Mouse (Mus musculus) lung, embryonic 14.5 days (tissue): ENCODE measurements around the gene Dpf3. TPM values are rescaled to one million over a fixed set of nuclear protein-coding genes. Genes with fewer than 3 reads are reported as not detected.

Experiments used
- ATAC-seq: fragments of 200-750 bp; cut with Nextera tagmentation; 2 replicates; pipeline ENCODE4 v1.8.0; 2017; ENCODE audit warnings: mild to moderate bottlenecking, moderate TSS enrichment, moderate library complexity; ENCODE audit not compliant: insufficient read depth
- DNase-seq: peaks from one replicate; pipeline ENCODE4 v3.0.0-alpha.2; 2015
- H3K27ac ChIP-seq: fragments of 300-500 bp; sonication (generic); 2 replicates; pipeline ENCODE4 v1.5.1; 2014; ENCODE audit warnings: low read depth, mild to moderate bottlenecking, moderate library complexity
- H3K27me3 ChIP-seq: fragments of 300-500 bp; sonication (generic); 2 replicates; pipeline ENCODE4 v1.6.1; 2014; ENCODE audit warnings: low read length, control low read depth; ENCODE audit not compliant: insufficient read depth
- H3K36me3 ChIP-seq: fragments of 300-500 bp; sonication (generic); 2 replicates; pipeline ENCODE4 v1.6.1; 2014; ENCODE audit warnings: control low read depth; ENCODE audit not compliant: insufficient read depth
- H3K4me1 ChIP-seq: fragments of 300-500 bp; sonication (generic); 2 replicates; pipeline ENCODE4 v1.6.1; 2014; ENCODE audit warnings: antibody characterized with exemption, control low read depth; ENCODE audit not compliant: insufficient read depth
- H3K4me2 ChIP-seq: fragments of 300-500 bp; sonication (generic); 2 replicates; pipeline ENCODE4 v1.6.1; 2014; ENCODE audit warnings: mild to moderate bottlenecking
- H3K4me3 ChIP-seq: fragments of 300-500 bp; sonication (generic); 2 replicates; pipeline ENCODE4 v1.5.1; 2014; ENCODE audit warnings: low read depth, low read length
- H3K9ac ChIP-seq: fragments of 300-500 bp; sonication (generic); 2 replicates; pipeline ENCODE4 v1.6.1; 2014
- H3K9me3 ChIP-seq: fragments of 300-500 bp; sonication (generic); 2 replicates; pipeline ENCODE4 v1.6.1; 2016; ENCODE audit warnings: low read depth, low read length, control low read depth
- CTCF ChIP-seq: IDR thresholded peaks from 2 replicates; pipeline ENCODE4 v1.5.1; 2016; ENCODE audit warnings: antibody characterized with exemption, low read depth
- WGBS: fragments of 180-500 bp; shearing (Covaris S2); extraction: QIAGEN DNeasy Blood & Tissue Kit; methylation state at CpG from one replicate; pipeline ENCODE4 v1.1.7; 2014; 5-methylcytosine and 5-hydroxymethylcytosine counted together
- polyA plus RNA-seq: library from polyadenylated mRNA; unstranded; fragments of >200 nt; fragmentation: Nextera tagmentation; extraction: Ambion mirVana; gene quantifications from 2 replicates; pipeline ENCODE4 v1.2.1, GENCODE M21; 2014

The Dpf3 gene
- polyA plus RNA-seq, 1 experiment from 2014 or later = 3.1 TPM

- Histone ChIP-seq H3K36me3 (no peaks in the 10 kb centered on the region), H3K4me3 (no peak overlapping the region), H3K4me2 (no peak overlapping the region), H3K9me3 (no peaks in the 10 kb centered on the region), H3K9ac (no peak overlapping the region), H3K27me3 (peaks cover 29% of the 10 kb centered on the region), H3K4me1 (0 out of 2 replicates have a peak, but pooled peaks cover 3% of the 10 kb centered on the region), H3K27ac (no peak overlapping the region)
- WGBS = 22% methylated on average over 5 of the region's 5 CpGs
- DNase-seq (no peak), ATAC-seq (no peak)
- no peak for TF ChIP-seq CTCF
Observed at GRCm38 (mm10) chr12:83483653-83484052, 3.9 kb downstream of the Dpf3 start.

GRCm38 (mm10) chr12:83481439-83481838 is 6.1 kb downstream of the Dpf3 start:
- WGBS = 27% methylated on average over 4 of the region's 4 CpGs
- Histone ChIP-seq H3K9ac (no peak overlapping the region), H3K4me3 (no peak overlapping the region), H3K4me2 (no peak overlapping the region), H3K9me3 (no peaks in the 10 kb centered on the region), H3K27me3 (peaks cover 29% of the 10 kb centered on the region), H3K27ac (no peak overlapping the region), H3K36me3 (no peaks in the 10 kb centered on the region), H3K4me1 (0 out of 2 replicates have a peak, but pooled peaks cover 3% of the 10 kb centered on the region)
- no peak for DNase-seq
- no peak for ATAC-seq
- no peak for TF ChIP-seq CTCF

DNA sequence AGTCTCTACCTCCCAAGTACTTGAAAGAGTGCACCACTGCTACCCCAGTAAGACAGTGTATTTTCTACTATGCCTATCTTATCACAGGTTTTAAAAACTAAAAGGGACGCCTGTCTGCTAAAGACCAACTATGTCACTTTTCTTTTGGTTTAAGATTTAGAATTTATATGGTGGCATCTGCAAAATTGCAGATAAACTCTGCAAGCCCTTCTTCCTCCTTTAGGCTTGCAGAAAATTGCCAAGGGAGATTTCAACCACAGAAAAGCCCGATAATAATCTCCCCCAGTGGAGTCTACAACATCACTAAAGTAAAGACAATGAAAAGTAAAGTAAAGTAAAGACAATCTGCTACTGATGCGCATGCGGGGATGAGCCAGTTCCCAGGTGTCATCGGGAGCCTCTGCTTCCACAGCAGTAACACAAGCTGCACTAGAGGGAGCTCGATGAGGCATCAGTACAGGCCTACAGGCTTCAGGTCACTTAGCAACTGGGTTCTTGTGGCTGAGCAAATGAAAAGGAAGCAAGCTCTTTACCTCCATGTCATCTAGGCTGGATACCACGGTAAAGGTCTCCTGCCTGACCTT is 7.6 kb downstream of the Dpf3 start:
- DNase-seq (no peak), ATAC-seq (no peak)
- no peaks in the 10 kb centered on the region for H3K36me3 ChIP-seq
- 71% methylated on average over 7 of the region's 7 CpGs for WGBS
- H3K4me3 ChIP-seq = no peak overlapping the region
- H3K4me1 ChIP-seq = no peaks in the 10 kb centered on the region
- no peak overlapping the region for H3K27ac ChIP-seq
- TF ChIP-seq CTCF = no peak
- peaks cover 13% of the 10 kb centered on the region for H3K27me3 ChIP-seq
- H3K4me2 ChIP-seq = no peak overlapping the region
- H3K9ac ChIP-seq = no peak overlapping the region
- H3K9me3 ChIP-seq = no peaks in the 10 kb centered on the region

DNA sequence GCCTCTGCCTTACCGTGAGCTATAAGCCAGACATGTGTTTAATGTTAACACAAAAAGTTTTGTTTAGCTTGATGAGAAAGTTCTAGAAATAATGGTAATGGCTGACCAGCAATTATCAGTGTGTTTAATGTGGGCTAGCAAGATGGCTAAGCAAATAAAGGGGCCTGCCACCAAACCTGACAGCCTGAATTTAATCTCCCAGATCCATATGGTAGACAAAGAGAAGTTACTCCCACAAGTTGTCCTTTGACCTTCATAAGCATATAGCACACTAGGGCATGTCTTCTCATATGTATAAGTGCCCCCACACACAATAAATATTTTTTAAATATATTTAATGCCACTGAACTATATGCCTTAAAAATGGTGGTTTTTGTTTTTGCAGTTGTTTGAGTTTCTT is 8.4 kb downstream of the Dpf3 start:
- Histone ChIP-seq H3K27ac (no peak overlapping the region), H3K27me3 (peaks cover 6% of the 10 kb centered on the region; the same call in 1 of the 2 replicates), H3K4me1 (no peaks in the 10 kb centered on the region), H3K4me2 (no peak overlapping the region), H3K4me3 (no peak overlapping the region), H3K9ac (no peak overlapping the region), H3K9me3 (no peaks in the 10 kb centered on the region), H3K36me3 (no peaks in the 10 kb centered on the region)
- WGBS = 36% methylated on average over 1 of the region's 1 CpGs
- DNase-seq (no peak), ATAC-seq (no peak)
- no peak for TF ChIP-seq CTCF

DNA sequence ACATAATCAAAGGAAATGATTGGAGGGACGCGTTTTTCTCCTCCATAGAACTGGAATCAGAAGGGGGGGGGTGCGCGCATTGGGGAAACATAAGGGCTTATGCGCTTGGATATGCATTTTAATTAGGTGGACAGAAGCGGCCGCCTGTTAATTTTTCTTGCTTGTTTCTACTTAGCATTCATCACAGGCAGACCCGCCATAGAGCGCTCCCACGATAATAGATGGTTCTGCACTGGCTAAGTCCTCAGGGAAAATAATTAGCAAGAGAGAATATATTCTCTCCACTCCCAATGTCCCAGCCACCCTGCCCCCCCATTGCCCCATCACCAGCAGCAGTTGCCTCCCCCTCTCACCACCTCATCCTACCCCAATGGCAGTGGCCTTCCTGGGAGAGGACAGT is 11.2 kb downstream of the Dpf3 start:
- TF ChIP-seq CTCF = no peak
- Histone ChIP-seq H3K4me3 (no peak overlapping the region), H3K36me3 (no peaks in the 10 kb centered on the region), H3K27me3 (no peaks in the 10 kb centered on the region), H3K4me2 (no peak overlapping the region), H3K27ac (no peak overlapping the region), H3K9ac (no peak overlapping the region), H3K4me1 (no peaks in the 10 kb centered on the region), H3K9me3 (no peaks in the 10 kb centered on the region)
- no peak for DNase-seq
- WGBS = 85% methylated on average over 10 of the region's 10 CpGs
- ATAC-seq = no peak

DNA sequence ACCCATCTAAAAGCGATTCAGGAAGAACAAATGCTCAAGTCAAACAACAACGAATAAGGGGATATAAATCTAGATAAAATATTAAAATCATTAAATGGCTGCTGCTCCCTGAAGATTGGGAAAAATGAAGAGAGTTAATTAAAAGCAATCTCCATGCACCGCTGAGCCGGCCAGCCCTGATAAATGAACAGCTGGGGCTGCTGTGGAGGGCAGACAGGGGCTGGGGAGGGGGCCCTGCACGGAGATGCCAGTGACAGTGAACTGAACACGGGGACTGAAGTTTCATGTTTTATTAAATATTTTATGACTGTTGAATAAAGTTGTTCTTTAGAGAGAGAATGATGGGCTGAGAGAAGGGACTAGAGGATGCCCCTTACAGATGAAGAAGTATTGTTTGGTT is 12.1 kb downstream of the Dpf3 start:
- Histone ChIP-seq H3K9me3 (no peaks in the 10 kb centered on the region), H3K27me3 (no peaks in the 10 kb centered on the region), H3K36me3 (no peaks in the 10 kb centered on the region), H3K4me2 (no peak overlapping the region), H3K4me1 (no peaks in the 10 kb centered on the region), H3K4me3 (no peak overlapping the region), H3K9ac (no peak overlapping the region), H3K27ac (no peak overlapping the region)
- 37% methylated on average over 6 of the region's 6 CpGs for WGBS
- DNase-seq (no peak), ATAC-seq (no peak)
- no peak for TF ChIP-seq CTCF

DNA sequence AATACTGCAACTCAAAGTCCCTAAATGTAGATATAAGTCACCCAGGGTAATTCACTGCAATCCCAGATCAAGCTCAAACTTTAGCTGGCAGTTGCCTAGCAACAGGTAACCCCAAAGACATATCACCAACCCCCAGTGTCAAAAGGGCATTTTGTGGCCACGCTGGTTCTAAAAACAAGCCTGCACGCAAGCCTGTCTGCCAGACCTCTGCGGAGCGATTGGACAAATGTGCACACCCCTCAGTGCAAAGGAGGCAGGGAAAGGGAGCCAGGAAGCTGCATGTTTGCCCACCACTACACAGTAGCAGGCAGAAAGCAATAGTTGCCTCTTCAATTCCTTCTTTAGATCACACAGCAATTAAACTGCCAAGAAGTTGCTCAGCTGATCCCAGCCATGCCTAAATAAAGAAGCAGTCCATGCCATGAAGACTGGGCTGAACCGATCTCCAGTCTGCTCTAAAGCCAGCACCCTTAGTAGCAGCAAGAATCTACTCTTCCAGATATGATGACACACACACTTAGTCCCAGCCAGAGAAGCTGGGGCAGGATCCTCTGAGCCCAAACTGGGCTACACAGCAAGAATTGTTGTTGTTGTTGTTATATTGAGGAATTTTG is 13.4 kb downstream of the Dpf3 start:
- Histone ChIP-seq H3K9ac (no peak overlapping the region), H3K27ac (no peak overlapping the region), H3K36me3 (no peaks in the 10 kb centered on the region), H3K9me3 (no peaks in the 10 kb centered on the region), H3K4me1 (no peaks in the 10 kb centered on the region), H3K27me3 (no peaks in the 10 kb centered on the region), H3K4me2 (no peak overlapping the region), H3K4me3 (no peak overlapping the region)
- DNase-seq (no peak), ATAC-seq (no peak)
- TF ChIP-seq CTCF = no peak
- 30% methylated on average over 5 of the region's 5 CpGs for WGBS
